Mouse (Mus musculus): ENCODE results near the gene Cox18. TPM values are rescaled to one million over a fixed set of nuclear protein-coding genes. Genes with fewer than 3 reads are reported as not detected.

Cox18 gene
- total RNA-seq, 2 experiments from 2014 or later: 9.8 to 11.6 TPM

DNA sequence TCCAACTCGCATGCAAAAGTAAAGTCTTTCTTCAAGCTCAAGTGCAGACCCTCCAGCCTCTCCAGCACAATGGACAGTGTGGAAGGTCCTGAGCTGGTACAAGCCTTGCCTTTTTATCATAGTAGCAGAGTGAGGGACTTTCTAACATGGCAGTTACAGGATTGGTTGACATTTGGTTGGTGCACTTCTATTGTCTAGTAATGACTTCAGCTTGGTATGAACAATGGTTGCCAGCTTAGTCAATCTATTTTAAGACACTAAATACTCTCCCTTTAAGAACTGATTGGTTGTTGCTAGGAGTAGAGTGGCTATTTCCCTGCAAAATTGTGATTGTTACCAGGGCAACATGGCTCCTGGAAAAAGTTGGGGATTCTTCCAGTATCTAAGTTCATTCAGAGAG, 45.7 kb downstream of the Cox18 start:
- no peak for DNase-seq

Other genes starting within 250 kb of the Cox18 start
- gene Ankrd17, start 142.6 kb upstream of the Cox18 start, total RNA-seq (2021): 10 to 100 TPM; 49.5 to 65.3 TPM
- gene Gm9958, start 143.2 kb upstream of the Cox18 start, total RNA-seq (2021): 1 to 10 TPM; 1.0 to 1.6 TPM
- gene Alb, start 236.9 kb upstream of the Cox18 start, total RNA-seq (2021): 10 to 100 TPM in 1 of 2 experiments, 1 to 10 TPM in 1; 1.8 to 37.5 TPM